Mouse (Mus musculus): ENCODE results near the gene Atxn7l3. TPM values are rescaled to one million over a fixed set of nuclear protein-coding genes. Genes with fewer than 3 reads are reported as not detected.

Gene Atxn7l3
- polyA plus RNA-seq, 2 experiments from 2014 or later: 7.5 to 8.3 TPM

- no peak for ATAC-seq
Observed at GRCm38 (mm10) chr11:102263211-102263610, 33.2 kb downstream of the Atxn7l3 start.

- ATAC-seq: no peak
Observed at GRCm38 (mm10) chr11:102258521-102258920, 37.9 kb downstream of the Atxn7l3 start.

GRCm38 (mm10) chr11:102258095-102258494 lies 38.3 kb downstream of the Atxn7l3 start:
- no peak for ATAC-seq

- ATAC-seq: no peak
Observed at GRCm38 (mm10) chr11:102257514-102257913, 38.9 kb downstream of the Atxn7l3 start.

GRCm38 (mm10) chr11:102249351-102250090 lies 46.9 kb downstream of the Atxn7l3 start:
- ATAC-seq: no peak

- ATAC-seq: peak; percentile 68
Observed at GRCm38 (mm10) chr11:102248630-102249230, 47.7 kb downstream of the Atxn7l3 start, which contains the start of gene BC030867. BC030867 (plus strand) TSS chr11:102248882.

GRCm38 (mm10) chr11:102246871-102247270 lies 49.6 kb downstream of the Atxn7l3 start:
- ATAC-seq: no peak

GRCm38 (mm10) chr11:102246273-102246635 lies 50.2 kb downstream of the Atxn7l3 start:
- ATAC-seq: no peak

GRCm38 (mm10) chr11:102245581-102246272 lies 50.7 kb downstream of the Atxn7l3 start:
- ATAC-seq: no peak

- no peak for ATAC-seq
Observed at GRCm38 (mm10) chr11:102244926-102245449, 51.4 kb downstream of the Atxn7l3 start.

- ATAC-seq: no peak
Observed at GRCm38 (mm10) chr11:102241874-102242273, 54.6 kb downstream of the Atxn7l3 start.

- ATAC-seq: no peak
Observed at GRCm38 (mm10) chr11:102241246-102241645, 55.2 kb downstream of the Atxn7l3 start.

GRCm38 (mm10) chr11:102240636-102241035 lies 55.8 kb downstream of the Atxn7l3 start:
- no peak for ATAC-seq

Other genes starting within 250 kb of the Atxn7l3 start
- gene Mpp2, start 208.1 kb downstream of the Atxn7l3 start, polyA plus RNA-seq (2017; shearing (Covaris generic)): 1 to 10 TPM; 2.5 to 3.7 TPM
- gene Ppy, start 195.3 kb downstream of the Atxn7l3 start, polyA plus RNA-seq (2017; shearing (Covaris generic)): not detected
- gene Pyy, start 188.8 kb downstream of the Atxn7l3 start, polyA plus RNA-seq (2017; shearing (Covaris generic)): not detected
- not detected for gene Nags, start 151.1 kb downstream of the Atxn7l3 start, polyA plus RNA-seq (2017; shearing (Covaris generic))
- gene Tmem101, start 140.2 kb downstream of the Atxn7l3 start, polyA plus RNA-seq (2017; shearing (Covaris generic)): 10 to 100 TPM; 13.5 to 15.4 TPM
- gene Lsm12, start 111.3 kb downstream of the Atxn7l3 start, polyA plus RNA-seq (2017; shearing (Covaris generic)): 10 to 100 TPM; 44.8 to 78.5 TPM
- gene G6pc3, start 107.0 kb downstream of the Atxn7l3 start, polyA plus RNA-seq (2017; shearing (Covaris generic)): 10 to 100 TPM; 24.6 to 36.3 TPM
- gene Hdac5, start 66.5 kb downstream of the Atxn7l3 start, polyA plus RNA-seq (2017; shearing (Covaris generic)): 1 to 10 TPM; 6.0 to 9.3 TPM
- gene BC030867, start 47.7 kb downstream of the Atxn7l3 start, polyA plus RNA-seq (2017; shearing (Covaris generic)): 1 to 10 TPM; 2.0 to 3.8 TPM
- gene Asb16, start 27.9 kb downstream of the Atxn7l3 start, polyA plus RNA-seq (2017; shearing (Covaris generic)): not detected
- gene Tmub2, start 11.7 kb downstream of the Atxn7l3 start, polyA plus RNA-seq (2017; shearing (Covaris generic)): 10 to 100 TPM; 54.5 to 58.3 TPM
- gene Ubtf, start 23.1 kb upstream of the Atxn7l3 start, polyA plus RNA-seq (2017; shearing (Covaris generic)): 10 to 100 TPM; 37.4 to 49.6 TPM
- 1 to 10 TPM in 1 of 2 experiments, not detected in 1; 2.9 TPM for gene Slc4a1, start 69.6 kb upstream of the Atxn7l3 start, polyA plus RNA-seq (2017; shearing (Covaris generic))
- 1 to 10 TPM; 2.4 TPM for gene Rundc3a, start 96.8 kb upstream of the Atxn7l3 start, polyA plus RNA-seq (2017; shearing (Covaris generic))
- 10 to 100 TPM; 50.9 to 65.4 TPM for gene Slc25a39, start 111.3 kb upstream of the Atxn7l3 start, polyA plus RNA-seq (2017; shearing (Covaris generic))
- 10 to 100 TPM; 23.7 to 30.3 TPM for gene Grn, start 133.7 kb upstream of the Atxn7l3 start, polyA plus RNA-seq (2017; shearing (Covaris generic))
- gene Fam171a2, start 151.1 kb upstream of the Atxn7l3 start, polyA plus RNA-seq (2017; shearing (Covaris generic)): not detected
- under 1 TPM in 1 of 2 experiments, not detected in 1; 0.34 TPM for gene Itga2b, start 173.5 kb upstream of the Atxn7l3 start, polyA plus RNA-seq (2017; shearing (Covaris generic))